Mouse (Mus musculus) NIH3T3 (cell line): ENCODE measurements around the gene Btbd35f23.
"Not testable (repeated sequence)": the region's sequence is repeated elsewhere in the genome, so short reads cannot be mapped to it uniquely, and the experiment has no call there.

Source experiments
- DNase-seq: peaks from one replicate; pipeline ENCODE4 v3.0.0-alpha.2; 2012; ENCODE audit warnings: low read depth

The Btbd35f23 gene

DNA sequence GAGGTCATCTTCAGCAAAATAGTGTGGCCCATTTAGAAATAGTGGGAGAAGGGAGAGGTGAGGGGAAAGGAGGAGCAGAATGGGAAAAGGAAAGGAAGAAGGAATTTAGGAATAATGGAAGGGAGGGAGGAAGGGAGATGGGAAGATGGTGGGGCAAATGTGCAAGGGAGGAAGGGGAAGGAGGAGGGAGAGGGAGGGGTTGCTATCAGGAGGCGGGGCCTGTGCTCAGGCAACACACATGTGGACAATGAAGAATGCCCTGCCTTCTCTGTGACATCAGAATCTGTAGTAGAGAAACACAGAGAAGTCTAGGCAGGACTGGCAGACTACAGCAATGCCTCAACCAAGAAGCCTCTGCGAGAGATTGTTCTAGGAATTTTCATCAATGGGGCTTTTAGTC is at the start of gene Btbd35f23:
Gene Btbd35f23, plus strand, starts transcription at position 301 of the 400 bp plus-strand sequence.
- not testable (repeated sequence) for DNase-seq
